Mouse (Mus musculus) ES-CJ7 (cell line): ENCODE data around the gene Hey2.

Experiments used
- DNase-seq: peaks from one replicate; pipeline ENCODE4 v3.0.0; 2011; ENCODE audit warnings: low read depth, low spot score

Gene Hey2

DNA sequence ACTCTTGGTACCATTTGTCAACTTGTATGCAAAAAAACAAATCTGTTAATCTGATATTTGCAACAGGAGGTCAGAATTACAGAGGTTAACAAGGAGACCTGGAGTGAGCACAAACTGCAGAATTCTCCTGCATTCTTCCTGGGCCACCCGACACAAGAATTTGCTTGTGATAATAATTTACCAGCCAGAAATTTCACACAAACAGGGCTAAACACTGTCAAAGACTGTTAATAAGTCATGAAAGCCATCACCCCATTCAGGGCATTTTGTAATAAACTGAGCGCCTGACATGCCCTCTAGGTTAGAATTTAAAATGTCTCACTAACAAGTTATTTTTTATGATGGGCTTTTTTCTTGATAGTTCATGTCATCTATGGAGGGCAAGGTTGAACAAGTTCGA is 51.6 kb downstream of the Hey2 start:
- DNase-seq, result no peak

DNA sequence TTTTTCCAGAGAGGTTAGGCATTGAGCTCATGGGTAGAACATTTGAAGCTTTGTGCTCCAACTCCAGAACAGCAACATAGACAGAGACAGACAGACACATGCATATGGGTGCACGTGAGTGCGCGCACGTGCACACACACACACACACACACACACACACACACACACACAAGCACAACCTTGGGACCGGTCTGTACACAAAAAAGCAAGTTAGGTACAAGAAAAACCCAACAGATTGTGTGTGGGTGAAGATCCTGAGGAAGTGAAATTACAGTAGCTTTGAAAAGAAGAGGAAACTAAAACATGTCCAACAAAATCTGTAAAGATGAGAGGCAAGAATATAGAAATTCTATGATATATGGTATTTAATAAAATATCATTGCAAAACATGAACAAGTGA is 53.1 kb downstream of the Hey2 start:
- DNase-seq, result no peak

DNA sequence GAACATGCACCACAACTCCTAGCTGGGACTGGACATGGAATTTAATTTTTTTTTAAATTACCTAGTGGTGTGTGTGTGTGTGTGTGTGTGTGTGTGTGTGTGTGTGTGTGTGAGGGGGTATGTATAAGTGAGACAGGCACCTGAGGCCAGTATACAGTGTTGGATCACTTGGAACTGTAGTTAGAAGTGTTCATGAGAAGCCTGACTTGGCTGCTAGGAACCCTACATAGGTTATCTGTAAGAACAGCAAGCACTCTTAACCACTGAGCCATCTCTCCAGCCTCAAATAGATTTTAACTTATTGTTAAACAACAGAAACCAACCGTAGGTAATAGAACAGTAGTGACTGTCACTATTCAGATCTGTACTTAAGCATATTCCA is 54.3 kb downstream of the Hey2 start:
- DNase-seq, result no peak

DNA sequence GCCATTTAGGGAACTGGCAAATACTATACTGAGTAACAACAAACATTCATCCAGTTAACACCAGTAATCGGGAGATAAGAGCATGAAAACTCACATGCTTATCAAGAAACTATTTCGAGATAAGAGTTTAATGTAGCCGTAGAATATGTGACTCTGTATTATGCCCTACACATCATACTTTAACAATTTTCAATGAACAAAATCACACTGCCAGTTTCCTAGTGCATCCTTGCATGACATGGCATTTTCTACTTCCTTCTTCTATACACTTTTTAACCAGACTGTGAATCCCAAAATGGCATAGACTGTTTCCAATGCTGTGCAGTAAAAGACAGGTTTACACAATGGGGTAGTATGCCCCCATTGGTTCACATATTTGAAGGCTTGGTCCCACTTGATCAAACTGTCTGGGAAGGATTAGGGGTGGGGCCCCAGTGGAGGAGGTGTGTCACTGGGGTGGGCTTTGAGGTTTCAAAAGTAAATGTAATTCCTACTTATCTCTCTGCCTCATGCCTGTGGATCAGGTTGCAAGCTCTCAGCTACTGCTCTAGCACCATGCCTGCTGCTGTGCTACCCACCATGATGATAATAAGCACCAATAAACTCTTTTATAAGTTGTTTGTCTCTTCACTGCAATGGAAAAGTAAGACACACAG is 54.8 kb downstream of the Hey2 start:
- DNase-seq, result no peak

DNA sequence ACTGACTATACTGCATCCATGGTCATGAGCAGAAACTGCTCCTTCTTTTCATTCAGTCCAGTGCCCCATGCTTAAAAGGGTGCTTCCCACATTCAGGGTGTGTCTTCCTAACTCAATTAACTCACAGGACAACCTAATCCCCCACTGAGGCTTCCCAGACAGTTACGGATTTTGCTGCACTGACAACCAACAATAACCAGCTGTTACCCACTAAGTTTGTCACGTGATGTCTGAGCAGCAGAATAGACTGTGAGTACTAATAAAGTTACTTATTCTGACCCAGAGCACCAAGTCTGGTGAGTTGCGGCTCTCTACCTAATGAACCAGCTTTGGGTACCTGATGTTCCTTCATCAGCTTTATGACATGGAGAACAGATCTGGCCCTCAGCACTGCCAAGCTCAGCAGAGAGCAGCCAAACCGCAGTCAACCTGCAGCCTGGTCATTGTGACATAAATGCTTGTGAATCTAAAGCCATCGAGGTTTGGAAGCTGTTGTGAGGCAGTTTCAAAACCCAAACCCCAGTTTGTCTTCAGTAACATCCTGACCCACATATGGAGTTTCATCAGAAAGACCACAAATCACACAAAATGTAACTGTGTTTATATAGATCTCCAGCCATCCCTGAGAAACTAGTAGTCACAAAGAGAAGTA is 56.4 kb downstream of the Hey2 start:
- no peak for DNase-seq
